Mouse (Mus musculus) heart, embryonic 11.5 days (tissue): ENCODE data around the gene Sirt2. TPM values are rescaled to one million over a fixed set of nuclear protein-coding genes. Genes with fewer than 3 reads are reported as not detected.

ENCODE experiments used
- ATAC-seq: fragments of 200-750 bp; cut with Nextera tagmentation; replicated peaks from 2 replicates; pipeline ENCODE4 v1.8.0; 2017; ENCODE audit warnings: moderate library complexity; ENCODE audit not compliant: insufficient number of reproducible peaks, low FRiP score, low TSS enrichment
- H3K27ac ChIP-seq: fragments of 300-500 bp; sonication (generic); 2 replicates; pipeline ENCODE4 v1.5.1; 2014; ENCODE audit warnings: mild to moderate bottlenecking, low read depth, low read length
- H3K27me3 ChIP-seq: fragments of 300-500 bp; sonication (generic); 2 replicates; pipeline ENCODE4 v1.6.1; 2014; ENCODE audit warnings: mild to moderate bottlenecking, low read length, mixed read lengths; ENCODE audit not compliant: control insufficient read depth, insufficient read depth
- H3K36me3 ChIP-seq: fragments of 300-500 bp; sonication (generic); 2 replicates; pipeline ENCODE4 v1.6.1; 2014; ENCODE audit warnings: mild to moderate bottlenecking, low read length, moderate library complexity, mixed read lengths; ENCODE audit not compliant: control insufficient read depth, insufficient read depth
- H3K4me1 ChIP-seq: fragments of 300-500 bp; sonication (generic); 2 replicates; pipeline ENCODE4 v1.6.1; 2014; ENCODE audit warnings: low read length; ENCODE audit not compliant: control insufficient read depth, insufficient read depth
- H3K4me2 ChIP-seq: fragments of 300-500 bp; sonication (generic); 2 replicates; pipeline ENCODE4 v1.6.1; 2014; ENCODE audit warnings: mild to moderate bottlenecking, moderate library complexity
- H3K4me3 ChIP-seq: fragments of 300-500 bp; sonication (generic); 2 replicates; pipeline ENCODE4 v1.5.1; 2014; ENCODE audit warnings: low read depth, low read length
- H3K9ac ChIP-seq: fragments of 300-500 bp; sonication (generic); 2 replicates; pipeline ENCODE4 v1.6.1; 2014; ENCODE audit warnings: mild to moderate bottlenecking, low read depth, low read length, moderate library complexity
- H3K9me3 ChIP-seq: fragments of 300-500 bp; sonication (generic); replicated peaks from 2 replicates; pipeline ENCODE4 v1.6.1; 2016; ENCODE audit warnings: low read length; ENCODE audit not compliant: control insufficient read depth
- WGBS: fragments of 180-500 bp; shearing (Covaris S2); extraction: QIAGEN DNeasy Blood & Tissue Kit; methylation state at CpG from one replicate; pipeline ENCODE4 v1.1.7; 2014; ENCODE audit not compliant: insufficient replicate concordance; 5-methylcytosine and 5-hydroxymethylcytosine counted together
- polyA plus RNA-seq: library from polyadenylated mRNA; unstranded; fragments of >200 nt; fragmentation: Nextera tagmentation; extraction: Ambion mirVana; gene quantifications from 2 replicates; pipeline ENCODE4 v1.2.1, GENCODE M21; 2014

The Sirt2 gene
- polyA plus RNA-seq, 1 experiment from 2014 or later = 52.2 TPM

DNA sequence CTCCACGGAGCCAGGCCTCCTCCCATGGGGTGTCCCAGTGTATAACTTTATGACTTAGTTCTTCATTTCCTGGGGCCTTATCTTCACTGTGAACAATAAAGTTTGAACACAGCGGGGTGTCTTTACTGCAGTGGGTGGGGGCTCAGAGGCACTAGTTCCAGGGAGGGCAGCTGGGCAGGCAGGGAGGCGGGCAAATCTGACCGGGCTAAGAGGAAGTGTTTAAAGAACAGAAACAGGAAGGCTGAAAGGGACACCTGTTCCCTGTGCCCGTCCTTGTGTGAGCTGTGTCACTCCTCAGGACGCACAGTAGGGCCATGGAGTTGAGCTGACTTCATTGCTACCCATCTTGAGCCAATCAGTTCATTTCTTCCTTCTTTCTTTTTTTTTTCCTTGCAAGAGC, 65.6 kb downstream of the Sirt2 start:
- H3K9me3 ChIP-seq = no peaks in the 10 kb centered on the region
- peaks cover 6% of the 10 kb centered on the region for H3K36me3 ChIP-seq
- H3K4me3 ChIP-seq = no peak overlapping the region
- no peaks in the 10 kb centered on the region for H3K27me3 ChIP-seq
- H3K4me2 ChIP-seq = no peak overlapping the region
- no peak overlapping the region for H3K27ac ChIP-seq
- H3K9ac ChIP-seq = no peak overlapping the region
- peaks cover 8% of the 10 kb centered on the region for H3K4me1 ChIP-seq
- WGBS = 73% methylated on average over 6 of the region's 6 CpGs
- no peak for ATAC-seq

DNA sequence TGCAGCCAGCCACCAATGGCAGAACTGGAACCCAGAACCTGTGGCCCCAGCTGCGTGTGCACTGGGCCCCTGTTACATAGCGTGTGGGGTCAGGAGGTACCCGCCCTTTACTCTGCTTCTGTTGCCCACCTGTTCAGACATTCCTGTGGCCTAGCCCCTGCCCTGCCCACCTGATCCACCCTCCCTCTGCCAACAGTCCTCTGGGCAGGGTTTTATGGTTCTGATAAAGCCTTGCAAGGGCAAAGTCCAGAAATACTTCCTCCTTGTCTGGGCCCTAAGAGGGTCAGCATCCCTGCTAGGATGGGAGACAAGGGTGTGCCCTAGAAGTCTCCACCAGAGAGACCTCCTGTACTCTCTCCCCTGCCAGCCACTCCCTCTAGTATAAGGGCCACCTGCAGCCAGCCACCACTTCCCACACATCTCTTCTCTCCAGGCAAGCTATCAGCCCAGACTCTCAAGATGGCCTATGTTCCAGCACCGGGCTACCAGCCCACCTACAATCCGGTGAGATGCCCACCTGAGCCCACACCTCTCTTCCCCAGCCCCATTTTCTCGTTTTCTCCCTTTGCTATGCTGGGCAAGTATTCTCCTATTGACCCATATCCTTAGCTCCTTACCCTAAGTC, 67.3 kb downstream of the Sirt2 start, which contains the start of gene Lgals4:
Gene Lgals4, plus strand, starts transcription at position 132 of the 625 bp plus-strand sequence.
- Histone ChIP-seq H3K9me3 (no peaks in the 10 kb centered on the region), H3K36me3 (peaks cover 6% of the 10 kb centered on the region), H3K27ac (no peak within 1 kb of the TSS), H3K4me3 (no peak within 1 kb of the TSS), H3K4me2 (no peak within 1 kb of the TSS), H3K9ac (no peak within 1 kb of the TSS), H3K4me1 (peaks cover 8% of the 10 kb centered on the region), H3K27me3 (no peaks in the 10 kb centered on the region)
- ATAC-seq = no peak
- WGBS = 81% methylated on average over 6 of the region's 6 CpGs

DNA sequence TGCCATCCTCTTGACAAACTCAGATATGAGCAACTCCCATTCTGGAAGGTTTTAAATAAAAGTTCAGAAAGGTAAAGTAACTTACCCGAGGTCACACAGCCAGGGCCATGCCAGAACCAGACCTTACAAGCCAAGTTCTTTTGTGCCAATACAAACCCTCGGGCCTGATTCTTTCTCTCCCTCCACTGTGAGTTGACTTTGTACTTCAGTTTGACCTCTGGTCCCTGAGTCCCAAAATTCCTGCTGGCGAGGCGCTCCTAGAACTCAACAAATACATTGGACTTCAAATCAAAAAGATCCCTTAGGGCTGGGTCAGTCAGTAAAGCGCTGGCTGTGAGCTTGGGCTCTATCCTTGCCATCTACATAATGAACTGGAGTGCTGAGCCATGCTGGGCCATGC, 70.4 kb downstream of the Sirt2 start:
- H3K9ac ChIP-seq = no peak overlapping the region
- no peaks in the 10 kb centered on the region for H3K36me3 ChIP-seq
- H3K27me3 ChIP-seq = no peaks in the 10 kb centered on the region
- no peak overlapping the region for H3K4me3 ChIP-seq
- 76% methylated on average over 5 of the region's 5 CpGs for WGBS
- H3K4me2 ChIP-seq = no peak overlapping the region
- no peak for ATAC-seq
- H3K9me3 ChIP-seq = no peaks in the 10 kb centered on the region
- no peaks in the 10 kb centered on the region for H3K4me1 ChIP-seq
- H3K27ac ChIP-seq = no peak overlapping the region

Other genes with a start within 250 kb of the Sirt2 start
- gene Ifnl3, start 243.9 kb upstream of the Sirt2 start, polyA plus RNA-seq = not detected in 2 replicates
- not detected in 2 replicates for gene Sycn, start 225.8 kb upstream of the Sirt2 start, polyA plus RNA-seq
- not detected in 2 replicates for gene Nccrp1, start 219.5 kb upstream of the Sirt2 start, polyA plus RNA-seq
- 22.2 and 22.8 TPM in 2 replicates for gene Samd4b, start 168.6 kb upstream of the Sirt2 start, polyA plus RNA-seq
- 25.4 and 27.6 TPM in 2 replicates for gene Pak4, start 168.6 kb upstream of the Sirt2 start, polyA plus RNA-seq
- gene Acp7, start 135.4 kb upstream of the Sirt2 start, polyA plus RNA-seq = 0.17 TPM in 1 of 2 replicates, not detected in the other
- gene Fbxo27, start 73.9 kb upstream of the Sirt2 start, polyA plus RNA-seq = 3.3 and 5.1 TPM in 2 replicates
- gene Fbxo17, start 49.9 kb upstream of the Sirt2 start, polyA plus RNA-seq = 12.0 and 12.7 TPM in 2 replicates
- 133 and 134 TPM in 2 replicates for gene Mrps12, start 24.9 kb upstream of the Sirt2 start, polyA plus RNA-seq
- 20.9 and 21.2 TPM in 2 replicates for gene Sars2, start 24.7 kb upstream of the Sirt2 start, polyA plus RNA-seq
- not detected in 2 replicates for gene Ccer2, start 10.6 kb upstream of the Sirt2 start, polyA plus RNA-seq
- 34.7 and 38.0 TPM in 2 replicates for gene Nfkbib, start 777 bp downstream of the Sirt2 start, polyA plus RNA-seq
- 2.4 and 2.5 TPM in 2 replicates for gene Rinl, start 22.2 kb downstream of the Sirt2 start, polyA plus RNA-seq
- gene Hnrnpl, start 41.8 kb downstream of the Sirt2 start, polyA plus RNA-seq = 210 and 212 TPM in 2 replicates
- gene Ech1, start 58.5 kb downstream of the Sirt2 start, polyA plus RNA-seq = 139 and 149 TPM in 2 replicates
- gene Lgals4, start 67.1 kb downstream of the Sirt2 start, polyA plus RNA-seq = 2.2 and 3.9 TPM in 2 replicates
- gene Lgals7, start 97.1 kb downstream of the Sirt2 start, polyA plus RNA-seq = 0.82 and 1.0 TPM in 2 replicates
- 0.46 and 0.70 TPM in 2 replicates for gene Capn12, start 114.7 kb downstream of the Sirt2 start, polyA plus RNA-seq
- gene Actn4, start 195.6 kb downstream of the Sirt2 start, polyA plus RNA-seq = 227 and 262 TPM in 2 replicates
- 278 and 286 TPM in 2 replicates for gene Eif3k, start 215.1 kb downstream of the Sirt2 start, polyA plus RNA-seq
- 6.8 and 6.9 TPM in 2 replicates for gene Map4k1, start 215.3 kb downstream of the Sirt2 start, polyA plus RNA-seq